26 mouse cellular contexts compared by ENCODE assay signal in the genomic region with DNA sequence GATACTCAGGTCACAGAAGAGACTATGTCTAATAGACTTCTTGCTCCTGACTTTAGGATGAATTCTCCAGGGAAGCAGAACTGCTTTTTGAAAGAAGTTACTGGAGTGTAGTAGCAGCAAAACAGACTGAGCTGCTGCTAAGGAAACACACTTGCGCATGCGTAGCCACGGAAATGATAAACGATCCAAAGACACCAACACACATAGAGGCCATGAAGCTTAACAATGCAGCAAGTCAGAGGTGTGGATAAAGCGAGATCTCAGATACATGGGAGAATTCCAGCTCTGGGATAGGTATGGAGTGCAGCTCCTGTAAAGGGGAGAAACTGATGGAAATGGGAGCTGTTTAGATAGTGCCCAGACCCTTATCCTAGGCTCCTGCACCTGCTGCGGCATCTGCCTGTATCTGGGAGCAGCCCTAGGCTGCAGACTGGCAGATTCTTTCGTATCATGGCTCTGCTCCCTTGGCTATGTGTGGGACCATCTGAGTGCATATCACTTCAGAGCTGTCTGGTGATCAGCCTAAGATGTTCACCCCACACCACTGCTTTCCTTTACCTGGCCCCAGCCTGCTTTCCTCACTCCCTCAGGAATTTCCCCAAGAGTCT. TPM values are rescaled to one million over a fixed set of nuclear protein-coding genes. Genes with fewer than 3 reads are reported as not detected.
DNase-seq lines count a peak whose midpoint lies in the region; ATAC-seq lines count a peak whose summit lies in the region.
"Had no signal": no experiment of that assay in that cellular context is flagged by ENCODE, and none has a peak within 500 bp of the region (broad histone marks: within the 10 kb centered on the region; RNA-seq: fewer than 3 reads in every experiment).

No protein-coding gene starts in this region.

- peak; percentile 57; the same call in 1 of the 2 replicates for ATAC-seq in forebrain, embryonic 15.5 days (replicated peaks)
- no peak for ATAC-seq in forebrain, embryonic 11.5 days (replicated peaks; ENCODE audit: low FRiP score)
- ATAC-seq in hindbrain, embryonic 16.5 days = 0 out of 2 replicates have a peak, but pooled peaks have one; percentile 50
- ATAC-seq in hindbrain, embryonic 12.5 days (ENCODE audit: low FRiP score) = no peak
- ATAC-seq: lung, postnatal 0 days; midbrain, embryonic 13.5 days had no signal

- H3K27ac ChIP-seq in forebrain, embryonic 15.5 days (replicated peaks) = no peak overlapping the region
- H3K27ac ChIP-seq in forebrain, embryonic 11.5 days (ENCODE audit: low read depth, low read length) = no peak overlapping the region
- H3K27ac ChIP-seq in hindbrain, embryonic 16.5 days (ENCODE audit: low read depth, low read length) = no peak overlapping the region
- H3K27ac ChIP-seq in hindbrain, embryonic 12.5 days = no peak overlapping the region
- H3K27ac ChIP-seq in embryonic facial prominence, embryonic 10.5 days (replicated peaks) = no peak overlapping the region
- H3K27ac ChIP-seq: embryonic facial prominence, embryonic 12.5 days; heart, embryonic 13.5 days; hindbrain, embryonic 13.5 days; limb, embryonic 10.5 days; limb, embryonic 15.5 days; liver, embryonic 13.5 days; midbrain, embryonic 13.5 days had no signal

- DNase-seq in forebrain, embryonic 11.5 days (ENCODE audit: low spot score) = no peak
- peak; percentile 24 for DNase-seq in right cerebral cortex, adult 18-20 months
- DNase-seq in right cerebral cortex, postnatal 36 days (ENCODE audit: low spot score in 2 of 2) = no peak
- peak; percentile 37 for DNase-seq in right cerebral cortex, postnatal 4 days
- no peak for DNase-seq in embryonic facial prominence, embryonic 10.5 days (ENCODE audit: low spot score)
- DNase-seq: adrenal gland, adult 8-10 months; cerebellum, adult 9-10 months; cerebellum, postnatal 36 days; heart, postnatal 10 days; kidney, adult 18-20 months; kidney, postnatal 36 days; liver, embryonic 13.5 days; lung, adult 18-20 months; lung, postnatal 4 days had no signal

- no peak overlapping the region for H3K9ac ChIP-seq in forebrain, embryonic 15.5 days (replicated peaks)
- H3K9ac ChIP-seq in forebrain, embryonic 11.5 days (ENCODE audit: low read length) = no peak overlapping the region
- H3K9ac ChIP-seq in hindbrain, embryonic 16.5 days (ENCODE audit: low read depth, low read length) = no peak overlapping the region
- H3K9ac ChIP-seq in hindbrain, embryonic 12.5 days = no peak overlapping the region
- H3K9ac ChIP-seq: embryonic facial prominence, embryonic 12.5 days; heart, embryonic 13.5 days; hindbrain, embryonic 13.5 days; limb, embryonic 15.5 days; liver, embryonic 13.5 days; midbrain, embryonic 13.5 days had no signal

- no peaks in the 10 kb centered on the region for H3K27me3 ChIP-seq in forebrain, embryonic 15.5 days
- H3K27me3 ChIP-seq in forebrain, embryonic 11.5 days (ENCODE audit: control insufficient read depth, insufficient read depth, low read length) = no peaks in the 10 kb centered on the region
- H3K27me3 ChIP-seq in hindbrain, embryonic 16.5 days (replicated peaks; ENCODE audit: control insufficient read depth, insufficient read depth, low read length) = no peaks in the 10 kb centered on the region
- no peaks in the 10 kb centered on the region for H3K27me3 ChIP-seq in hindbrain, embryonic 12.5 days
- no peaks in the 10 kb centered on the region for H3K27me3 ChIP-seq in embryonic facial prominence, embryonic 10.5 days (replicated peaks; ENCODE audit: low read depth, poor library complexity, severe bottlenecking)
- H3K27me3 ChIP-seq: CH12.LX; embryonic facial prominence, embryonic 12.5 days; heart, embryonic 13.5 days; hindbrain, embryonic 13.5 days; limb, embryonic 15.5 days; liver, embryonic 13.5 days; megakaryocyte, embryonic 14.5 days; midbrain, embryonic 13.5 days had no signal

- H3K4me2 ChIP-seq in forebrain, embryonic 15.5 days (replicated peaks) = no peak overlapping the region
- no peak overlapping the region for H3K4me2 ChIP-seq in forebrain, embryonic 11.5 days (ENCODE audit: low read depth, low read length, severe bottlenecking)
- H3K4me2 ChIP-seq in hindbrain, embryonic 16.5 days (ENCODE audit: low read length) = no peak overlapping the region
- no peak overlapping the region for H3K4me2 ChIP-seq in hindbrain, embryonic 12.5 days (replicated peaks)
- H3K4me2 ChIP-seq: embryonic facial prominence, embryonic 12.5 days; heart, embryonic 13.5 days; hindbrain, embryonic 13.5 days; limb, embryonic 15.5 days; liver, embryonic 13.5 days; midbrain, embryonic 13.5 days had no signal

- no peak overlapping the region for H3K4me3 ChIP-seq in forebrain, embryonic 15.5 days
- H3K4me3 ChIP-seq in forebrain, embryonic 11.5 days (ENCODE audit: low read depth, low read length) = no peak overlapping the region
- no peak overlapping the region for H3K4me3 ChIP-seq in hindbrain, embryonic 16.5 days (ENCODE audit: low read length)
- no peak overlapping the region for H3K4me3 ChIP-seq in hindbrain, embryonic 12.5 days
- H3K4me3 ChIP-seq in embryonic facial prominence, embryonic 10.5 days = no peak overlapping the region
- H3K4me3 ChIP-seq: embryonic facial prominence, embryonic 12.5 days; heart, embryonic 13.5 days; hindbrain, embryonic 13.5 days; limb, embryonic 10.5 days; limb, embryonic 15.5 days; liver, embryonic 13.5 days; megakaryocyte, embryonic 14.5 days; midbrain, embryonic 13.5 days had no signal

- H3K4me1 ChIP-seq in forebrain, embryonic 15.5 days = no peaks in the 10 kb centered on the region
- H3K4me1 ChIP-seq in forebrain, embryonic 11.5 days (replicated peaks; ENCODE audit: control insufficient read depth, insufficient read depth, low read length) = no peaks in the 10 kb centered on the region
- no peaks in the 10 kb centered on the region for H3K4me1 ChIP-seq in hindbrain, embryonic 16.5 days (ENCODE audit: control insufficient read depth, insufficient read depth, low read depth, low read length)
- no peaks in the 10 kb centered on the region for H3K4me1 ChIP-seq in hindbrain, embryonic 12.5 days
- H3K4me1 ChIP-seq in embryonic facial prominence, embryonic 10.5 days = no peaks in the 10 kb centered on the region
- H3K4me1 ChIP-seq: embryonic facial prominence, embryonic 12.5 days; heart, embryonic 13.5 days; hindbrain, embryonic 13.5 days; limb, embryonic 10.5 days; limb, embryonic 15.5 days; liver, embryonic 13.5 days; megakaryocyte, embryonic 14.5 days; midbrain, embryonic 13.5 days had no signal

- no peaks in the 10 kb centered on the region for H3K36me3 ChIP-seq in forebrain, embryonic 15.5 days
- no peaks in the 10 kb centered on the region for H3K36me3 ChIP-seq in forebrain, embryonic 11.5 days (ENCODE audit: control insufficient read depth, insufficient read depth, low read length)
- H3K36me3 ChIP-seq in hindbrain, embryonic 16.5 days (ENCODE audit: control insufficient read depth, insufficient read depth, low read length) = no peaks in the 10 kb centered on the region
- H3K36me3 ChIP-seq in hindbrain, embryonic 12.5 days = no peaks in the 10 kb centered on the region
- no peaks in the 10 kb centered on the region for H3K36me3 ChIP-seq in embryonic facial prominence, embryonic 10.5 days (replicated peaks)
- H3K36me3 ChIP-seq: embryonic facial prominence, embryonic 12.5 days; heart, embryonic 13.5 days; hindbrain, embryonic 13.5 days; limb, embryonic 10.5 days; limb, embryonic 15.5 days; liver, embryonic 13.5 days; midbrain, embryonic 13.5 days had no signal

- no peaks in the 10 kb centered on the region; the same call in 1 of the 2 replicates for H3K9me3 ChIP-seq in forebrain, embryonic 15.5 days
- H3K9me3 ChIP-seq in forebrain, embryonic 11.5 days (ENCODE audit: control insufficient read depth, low read length) = no peaks in the 10 kb centered on the region
- H3K9me3 ChIP-seq in hindbrain, embryonic 16.5 days (ENCODE audit: control insufficient read depth, low read length) = no peaks in the 10 kb centered on the region; the same call in 1 of the 2 replicates
- H3K9me3 ChIP-seq in hindbrain, embryonic 12.5 days (replicated peaks) = no peaks in the 10 kb centered on the region
- no peaks in the 10 kb centered on the region for H3K9me3 ChIP-seq in embryonic facial prominence, embryonic 10.5 days
- H3K9me3 ChIP-seq: embryonic facial prominence, embryonic 12.5 days; heart, embryonic 13.5 days; limb, embryonic 10.5 days; limb, embryonic 15.5 days; liver, embryonic 13.5 days; megakaryocyte, embryonic 14.5 days had no signal

- WGBS in forebrain, embryonic 15.5 days = 85% methylated on average over 7 of the region's 7 CpGs
- 90% methylated on average over 7 of the region's 7 CpGs for WGBS in forebrain, embryonic 11.5 days
- WGBS in hindbrain, embryonic 16.5 days = 79% methylated on average over 7 of the region's 7 CpGs
- WGBS in hindbrain, embryonic 12.5 days = 81% methylated on average over 7 of the region's 7 CpGs
- WGBS in embryonic facial prominence, embryonic 10.5 days = 91% methylated on average over 7 of the region's 7 CpGs

RNA-seq across cellular contexts. Expression of gene Thrb, which starts 53.3 kb away (rescaled TPM):
- polyA plus RNA-seq in forebrain, embryonic 15.5 days (2015; fragmentation: Nextera tagmentation; extraction: Ambion mirVana) = 1.6 and 2.4 TPM in 2 replicates
- polyA plus RNA-seq in forebrain, embryonic 11.5 days (2014; fragmentation: Nextera tagmentation; extraction: Ambion mirVana) = 0.32 and 0.79 TPM in 2 replicates
- 2.2 and 3.0 TPM in 2 replicates for polyA plus RNA-seq in hindbrain, embryonic 16.5 days (2015; fragmentation: Nextera tagmentation; extraction: Ambion mirVana)
- 1.1 and 1.7 TPM in 2 replicates for polyA plus RNA-seq in hindbrain, embryonic 12.5 days (2016; fragmentation: Nextera tagmentation; extraction: Ambion mirVana)
- 1.2 and 1.5 TPM in 2 replicates for polyA plus RNA-seq in embryonic facial prominence, embryonic 10.5 days (2016; fragmentation: Nextera tagmentation; extraction: Ambion mirVana)

Comparison
In these comparisons a context has a peak if more than half of its experiments do, and no peak if none do; other contexts are left out.
1. ATAC-seq: peak in forebrain, embryonic 15.5 days (single experiment) and hindbrain, embryonic 16.5 days (single experiment); none in forebrain, embryonic 11.5 days (single experiment) and hindbrain, embryonic 12.5 days (single experiment).
2. DNase-seq: peak in right cerebral cortex, adult 18-20 months (single experiment) and right cerebral cortex, postnatal 4 days (single experiment); none in forebrain, embryonic 11.5 days (single experiment), right cerebral cortex, postnatal 36 days (0 of 2) and embryonic facial prominence, embryonic 10.5 days (single experiment).